ENCODE assay signal across 21 mouse cellular contexts in the genomic region with DNA sequence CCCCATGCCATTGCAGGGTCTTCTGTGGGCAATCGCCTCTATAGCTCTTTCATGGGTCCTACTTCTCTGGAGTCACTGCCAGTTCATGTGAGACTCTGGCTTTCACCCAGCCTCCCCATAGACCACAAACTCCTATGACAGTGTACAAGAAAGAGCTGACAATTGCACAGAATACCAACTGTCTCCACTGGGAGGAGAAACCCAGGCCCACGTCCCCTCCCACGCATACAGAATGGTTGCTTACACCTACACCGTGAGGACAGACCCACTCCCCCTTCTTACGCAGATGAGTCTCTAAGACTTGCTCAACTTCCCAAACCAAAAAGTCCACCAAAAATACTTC. TPM values are rescaled to one million over a fixed set of nuclear protein-coding genes. Genes with fewer than 3 reads are reported as not detected.
DNase-seq lines count a peak whose midpoint lies in the region; ATAC-seq and TF ChIP-seq lines count a peak whose summit lies in the region.
"Had no signal": no experiment of that assay in that cellular context is flagged by ENCODE, and none has a peak within 500 bp of the region (broad histone marks: within the 10 kb centered on the region; RNA-seq: fewer than 3 reads in every experiment).

No protein-coding gene starts in this region.

- 0 out of 2 replicates have a peak overlapping the region, but pooled peaks have one; percentile 31 for H3K27ac ChIP-seq in kidney, postnatal 0 days
- H3K27ac ChIP-seq: embryonic facial prominence, embryonic 10.5 days; heart, adult 2 months; hindbrain, embryonic 13.5 days; hindbrain, postnatal 0 days had no signal

- TF ChIP-seq CTCF in kidney, postnatal 0 days (IDR thresholded peaks at IDR 0.05; ENCODE audit: low read depth): no peak

- 80% methylated on average over 5 of the region's 5 CpGs for WGBS in kidney, postnatal 0 days

- no peak for DNase-seq in frontal cortex, adult 2 months (ENCODE audit: extremely low spot score in 1 of 2, low spot score in 1 of 2)
- DNase-seq in kidney, postnatal 0 days (ENCODE audit: low spot score): no peak
- DNase-seq in kidney, adult 18-20 months: no peak
- DNase-seq in thymus, postnatal 25 days: peak; percentile 71
- DNase-seq in spleen, postnatal 10 days (ENCODE audit: low spot score in 2 of 2): no peak
- DNase-seq in urinary bladder, adult 18-20 months (ENCODE audit: low spot score in 2 of 2): no peak
- DNase-seq: adrenal gland, adult 8-10 months; adrenal gland, postnatal 36 days; B cell, adult 2 months; cerebellum, adult 2 months; cerebellum, postnatal 10 days; gastrocnemius, postnatal 14 days; heart, adult 2 months; heart, postnatal 14 days had no signal

- no peak overlapping the region for H3K9ac ChIP-seq in kidney, postnatal 0 days (ENCODE audit: low read depth, low read length)
- H3K9ac ChIP-seq: hindbrain, embryonic 13.5 days had no signal

- H3K4me2 ChIP-seq in kidney, postnatal 0 days (ENCODE audit: low read length): no peak overlapping the region
- H3K4me2 ChIP-seq: hindbrain, embryonic 13.5 days had no signal

- no peaks in the 10 kb centered on the region for H3K36me3 ChIP-seq in kidney, postnatal 0 days (ENCODE audit: insufficient read depth, low read length)
- H3K36me3 ChIP-seq: embryonic facial prominence, embryonic 10.5 days; G1E; hindbrain, embryonic 13.5 days had no signal

- no peaks in the 10 kb centered on the region; the same call in 1 of the 2 replicates for H3K9me3 ChIP-seq in kidney, postnatal 0 days (replicated peaks; ENCODE audit: low read length)
- H3K9me3 ChIP-seq: embryonic facial prominence, embryonic 10.5 days; hindbrain, embryonic 13.5 days had no signal

- no peak overlapping the region for H3K4me3 ChIP-seq in kidney, postnatal 0 days (replicated peaks; ENCODE audit: low read depth, low read length)
- H3K4me3 ChIP-seq: embryonic facial prominence, embryonic 10.5 days; heart, adult 2 months; hindbrain, embryonic 13.5 days had no signal

- ATAC-seq in frontal cortex, adult (ENCODE audit: low TSS enrichment): 0 out of 2 replicates have a peak, but pooled peaks have one; percentile 27
- ATAC-seq in kidney, postnatal 0 days (replicated peaks; ENCODE audit: low FRiP score, low read depth): no peak; the same call in 1 of the 2 replicates
- ATAC-seq: CD4-positive, CD25-positive, alpha-beta regulatory T cell, adult 4 months; forebrain, embryonic 14.5 days; hindbrain, postnatal 0 days had no signal

- no peaks in the 10 kb centered on the region for H3K27me3 ChIP-seq in kidney, postnatal 0 days (ENCODE audit: insufficient read depth, low read length)
- H3K27me3 ChIP-seq: hindbrain, embryonic 13.5 days had no signal

- H3K4me1 ChIP-seq in kidney, postnatal 0 days (replicated peaks; ENCODE audit: insufficient read depth, low read length): no peaks in the 10 kb centered on the region
- H3K4me1 ChIP-seq: embryonic facial prominence, embryonic 10.5 days; hindbrain, embryonic 13.5 days had no signal

RNA-seq across cellular contexts. Expression of a gene that starts 38.0 kb away (rescaled TPM):
- 23.8 and 27.7 TPM in 2 replicates for polyA plus RNA-seq in frontal cortex, adult 2 months (2012; rRNA removed)
- 35.2 and 39.6 TPM in 2 replicates for polyA plus RNA-seq in kidney, postnatal 0 days (2015; fragmentation: Nextera tagmentation; extraction: Ambion mirVana)
